Mouse (Mus musculus) small intestine, adult 2 months (tissue): Measurements from ENCODE around the gene Arhgef18. TPM values are rescaled to one million over a fixed set of nuclear protein-coding genes. Genes with fewer than 3 reads are reported as not detected.

Experiments
- H3K27ac ChIP-seq: fragments of 200-500 bp; 2 replicates; pipeline ENCODE4 v1.5.1; 2012; ENCODE audit warnings: low read depth, low read length, control low read depth, inconsistent platforms; ENCODE audit not compliant: insufficient read depth
- H3K27me3 ChIP-seq: fragments of 200-500 bp; 2 replicates; pipeline ENCODE4 v1.6.1; 2012; ENCODE audit warnings: mild to moderate bottlenecking, moderate library complexity, low read length, inconsistent platforms; ENCODE audit not compliant: control insufficient read depth, insufficient read depth
- H3K36me3 ChIP-seq: fragments of 200-500 bp; 2 replicates; pipeline ENCODE4 v1.6.1; 2012; ENCODE audit warnings: mild to moderate bottlenecking, low read length, control low read depth, inconsistent platforms; ENCODE audit not compliant: control insufficient read depth, insufficient read depth
- H3K4me1 ChIP-seq: fragments of 200-500 bp; 2 replicates; pipeline ENCODE4 v1.6.1; 2012; ENCODE audit warnings: low read length, inconsistent platforms, mixed read lengths; ENCODE audit not compliant: control insufficient read depth, insufficient read depth, insufficient read length
- H3K4me3 ChIP-seq: fragments of 200-500 bp; 2 replicates; pipeline ENCODE4 v1.5.1; 2012; ENCODE audit warnings: low read depth, mild to moderate bottlenecking, control low read depth, inconsistent platforms, low read length, moderate library complexity
- CTCF ChIP-seq: fragments of 200-500 bp; IDR thresholded peaks from 2 replicates; pipeline ENCODE4 v1.5.1; 2012; ENCODE audit warnings: low read depth, mild to moderate bottlenecking, control low read depth, inconsistent platforms, low read length, moderate library complexity, mixed read lengths; ENCODE audit not compliant: insufficient replicate concordance, insufficient read length; ENCODE audit errors: extremely low read depth
- POLR2A ChIP-seq: fragments of 200-500 bp; IDR thresholded peaks from 2 replicates; pipeline ENCODE4 v1.6.1; 2012; ENCODE audit warnings: low read depth, mild to moderate bottlenecking, control low read depth, inconsistent platforms, low read length, moderate library complexity
- WGBS: fragments of 180-500 bp; shearing (Covaris S2); methylation state at CpG from one replicate; pipeline ENCODE4 v1.1.7; 2018; 5-methylcytosine and 5-hydroxymethylcytosine counted together
- polyA plus RNA-seq: library from polyadenylated mRNA; depleted of rRNA; stranded (reverse); fragments of >200 nt; gene quantifications from 2 replicates; pipeline ENCODE4 v1.2.3, GENCODE M21; 2012

Arhgef18 gene
- polyA plus RNA-seq, 1 experiment = 43.1 TPM

DNA sequence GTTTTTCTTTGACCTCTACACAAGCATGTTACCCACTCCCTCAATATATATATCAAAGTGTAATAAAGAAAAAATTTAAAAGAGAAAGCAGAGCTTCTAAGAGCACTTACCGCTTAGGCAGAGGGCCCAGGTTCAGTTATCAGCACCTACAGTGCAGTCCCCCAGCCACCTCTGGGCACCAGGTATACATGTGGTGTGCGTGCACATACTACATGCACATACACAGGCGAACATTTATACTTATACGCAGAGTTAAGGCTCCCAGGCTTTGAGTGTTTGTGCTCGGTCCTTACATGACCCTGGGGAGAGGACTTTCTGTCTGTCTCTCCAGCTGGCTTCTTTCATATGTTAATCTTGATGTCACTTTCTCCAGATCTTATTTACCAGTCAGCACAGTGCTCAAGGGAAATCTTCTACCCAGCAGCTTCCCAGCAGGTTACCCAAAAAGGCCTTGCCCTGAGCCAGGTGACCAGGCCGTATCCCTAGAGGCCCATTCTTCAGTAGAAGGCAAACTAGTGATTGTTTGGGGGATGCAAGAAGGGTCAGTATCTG is 21.9 kb downstream of the Arhgef18 start:
- no peak overlapping the region for H3K27ac ChIP-seq
- H3K4me1 ChIP-seq = peaks cover 26% of the 10 kb centered on the region
- TF ChIP-seq CTCF (no peak), POLR2A (no peak)
- no peaks in the 10 kb centered on the region for H3K27me3 ChIP-seq
- WGBS = 90% methylated on average over 6 of the region's 6 CpGs
- peaks cover 1% of the 10 kb centered on the region; the same call in 1 of the 2 replicates for H3K36me3 ChIP-seq
- no peak overlapping the region for H3K4me3 ChIP-seq

DNA sequence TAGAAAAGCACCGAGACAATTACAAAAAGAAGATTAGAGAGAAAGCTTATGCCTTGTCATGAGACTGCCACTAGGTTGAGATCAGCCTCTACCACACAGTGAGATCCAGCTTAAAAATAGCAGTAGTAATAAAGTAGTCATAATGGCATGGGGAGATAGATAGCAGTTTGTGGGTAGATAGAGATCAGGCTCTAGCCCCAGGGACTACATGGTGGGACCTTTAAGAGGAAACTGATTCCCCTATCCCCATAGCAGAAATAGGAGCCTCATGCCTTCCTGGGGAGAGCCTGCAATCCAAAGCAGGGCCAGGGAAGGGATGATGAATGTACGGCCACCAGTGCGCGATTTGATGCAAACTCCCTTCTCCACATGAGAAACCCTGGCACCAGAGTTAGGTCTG is 22.5 kb downstream of the Arhgef18 start:
- no peak overlapping the region for H3K27ac ChIP-seq
- TF ChIP-seq POLR2A = no peak
- TF ChIP-seq CTCF = no peak
- 91% methylated on average over 4 of the region's 4 CpGs for WGBS
- H3K4me1 ChIP-seq = peaks cover 26% of the 10 kb centered on the region
- H3K27me3 ChIP-seq = no peaks in the 10 kb centered on the region
- no peak overlapping the region for H3K4me3 ChIP-seq
- peaks cover 3% of the 10 kb centered on the region for H3K36me3 ChIP-seq

DNA sequence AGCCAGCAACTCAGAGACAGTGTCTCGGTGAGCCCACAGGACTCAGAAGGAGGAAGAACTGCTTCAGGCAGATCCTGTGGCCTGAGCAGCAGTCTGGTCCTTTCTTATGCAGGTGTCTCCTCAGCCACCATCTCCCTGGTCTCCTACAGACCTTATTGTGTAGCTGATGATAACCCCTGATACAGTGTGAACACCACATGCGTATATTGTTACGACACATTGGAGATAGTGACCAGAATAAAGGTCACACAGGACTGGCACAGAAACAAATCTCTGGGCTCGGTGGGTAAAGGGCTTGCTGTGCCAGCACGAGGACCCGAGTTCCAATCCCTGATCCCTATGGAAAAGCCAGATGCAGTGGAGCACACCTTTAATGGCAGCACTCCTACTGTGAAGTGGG is 22.9 kb downstream of the Arhgef18 start:
- no peak overlapping the region for H3K27ac ChIP-seq
- no peaks in the 10 kb centered on the region for H3K27me3 ChIP-seq
- peaks cover 4% of the 10 kb centered on the region for H3K36me3 ChIP-seq
- WGBS = 66% methylated on average over 6 of the region's 6 CpGs
- peaks cover 26% of the 10 kb centered on the region for H3K4me1 ChIP-seq
- TF ChIP-seq CTCF (no peak), POLR2A (no peak)
- no peak overlapping the region for H3K4me3 ChIP-seq

DNA sequence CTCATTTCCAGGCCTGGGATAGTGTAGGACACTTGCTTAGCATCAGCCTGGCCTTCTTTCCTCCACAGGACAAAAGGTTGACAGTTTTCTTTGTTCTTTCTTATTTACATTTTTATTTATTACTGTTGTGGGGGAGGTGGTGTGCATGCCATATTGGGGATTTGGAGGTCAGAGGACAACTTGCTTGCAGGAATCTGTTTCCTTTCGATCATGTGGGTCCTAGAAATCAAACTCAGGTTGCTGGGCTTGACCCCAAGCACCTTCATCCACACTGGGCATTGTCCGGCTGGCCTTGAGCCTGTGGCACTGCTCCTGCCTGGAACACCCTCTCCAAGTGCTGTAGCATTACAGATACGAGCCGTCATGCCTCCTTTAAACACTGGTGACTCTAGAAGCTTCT is 24.0 kb downstream of the Arhgef18 start:
- H3K4me3 ChIP-seq = no peak overlapping the region
- no peaks in the 10 kb centered on the region for H3K27me3 ChIP-seq
- H3K27ac ChIP-seq = no peak overlapping the region
- no peak for TF ChIP-seq CTCF
- no peak for TF ChIP-seq POLR2A
- H3K4me1 ChIP-seq = peaks cover 18% of the 10 kb centered on the region; the same call in 1 of the 2 replicates
- WGBS = 66% methylated on average over 4 of the region's 4 CpGs
- H3K36me3 ChIP-seq = peaks cover 4% of the 10 kb centered on the region

DNA sequence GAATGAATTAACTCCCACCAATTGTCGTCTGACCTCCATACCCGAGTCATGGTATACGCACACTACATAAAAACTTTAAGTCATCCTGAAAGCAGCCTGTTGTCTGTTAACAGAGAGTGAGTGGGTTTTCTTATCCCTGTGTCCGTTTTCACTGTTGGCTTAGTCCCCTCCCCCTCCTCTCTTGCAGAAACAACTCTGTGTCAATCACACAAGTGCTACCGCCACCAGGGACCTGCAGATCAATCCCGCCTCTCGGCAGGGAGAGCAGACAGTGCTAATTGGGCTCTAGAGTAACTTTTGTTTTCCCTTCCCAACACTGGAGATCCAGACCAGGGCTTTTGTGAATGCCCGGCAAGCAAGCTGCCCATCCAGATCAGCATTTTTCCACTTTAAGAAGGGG is 24.6 kb downstream of the Arhgef18 start:
- no peak overlapping the region for H3K27ac ChIP-seq
- TF ChIP-seq CTCF = no peak
- TF ChIP-seq POLR2A = no peak
- peaks cover 4% of the 10 kb centered on the region for H3K36me3 ChIP-seq
- H3K4me3 ChIP-seq = no peak overlapping the region
- peaks cover 12% of the 10 kb centered on the region; the same call in 1 of the 2 replicates for H3K4me1 ChIP-seq
- H3K27me3 ChIP-seq = no peaks in the 10 kb centered on the region
- WGBS = 56% methylated on average over 8 of the region's 8 CpGs

DNA sequence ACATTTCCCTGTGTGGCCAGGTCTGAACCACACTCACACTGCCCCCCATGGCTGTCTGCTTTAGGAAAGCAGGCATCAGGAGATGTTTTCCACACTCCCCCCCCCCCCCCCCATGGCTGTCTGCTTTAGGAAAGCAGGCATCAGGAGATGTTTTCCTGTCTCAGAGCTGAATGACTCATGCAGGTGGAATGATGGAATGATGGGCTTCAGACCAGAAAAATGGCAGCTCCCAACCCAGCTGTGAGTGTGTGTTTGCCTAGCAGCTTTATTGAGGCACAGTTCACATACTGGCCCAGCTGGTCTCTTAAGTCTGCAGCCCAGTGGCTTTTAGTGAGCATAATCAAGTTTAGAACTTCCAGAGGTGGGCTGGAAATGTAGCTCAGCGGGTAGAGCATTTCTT is 25.3 kb downstream of the Arhgef18 start:
- Histone ChIP-seq H3K4me3 (no peak overlapping the region), H3K36me3 (peaks cover 4% of the 10 kb centered on the region), H3K27ac (no peak overlapping the region), H3K27me3 (no peaks in the 10 kb centered on the region), H3K4me1 (peaks cover 10% of the 10 kb centered on the region; the same call in 1 of the 2 replicates)
- TF ChIP-seq CTCF = no peak
- no peak for TF ChIP-seq POLR2A
- WGBS = 79% methylated on average over 1 of the region's 1 CpGs

DNA sequence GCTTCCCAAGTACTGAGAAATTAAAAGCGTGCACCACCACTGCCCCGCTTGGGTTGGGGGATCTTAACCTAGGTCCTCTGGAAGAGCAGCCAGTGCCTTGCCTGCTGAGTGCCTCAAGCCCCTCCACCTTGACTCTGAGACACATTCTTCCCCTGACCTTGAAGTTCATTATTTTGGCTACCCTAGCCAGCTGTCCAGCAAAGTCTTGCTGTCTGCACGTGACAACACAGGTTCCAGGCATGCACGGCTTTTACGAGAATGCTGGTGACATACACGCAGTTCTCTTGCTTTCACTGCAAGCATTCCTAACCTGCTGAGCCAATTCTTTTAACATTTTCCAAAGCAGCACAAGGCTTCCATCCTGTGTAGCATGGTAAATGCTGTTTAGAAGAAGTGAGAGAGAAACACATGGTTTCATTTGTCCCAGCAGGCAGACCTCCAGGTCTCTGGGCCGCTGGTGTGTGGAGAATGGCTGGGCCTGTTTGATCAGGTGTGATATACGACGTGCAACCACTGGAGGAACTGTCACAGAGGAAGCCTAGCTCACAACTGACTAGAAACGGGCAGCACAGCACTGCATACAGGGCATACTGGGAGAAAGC is 27.4 kb downstream of the Arhgef18 start:
- 80% methylated on average over 10 of the region's 10 CpGs for whole genome bisulfite sequencing
- no peak overlapping the region for H3K4me3 ChIP-seq
- no peak for TF ChIP-seq POLR2A
- no peak for TF ChIP-seq CTCF

More for the DNA sequence above, 27.4 kb downstream of the Arhgef18 start:
- peaks cover 4% of the 10 kb centered on the region for H3K36me3 ChIP-seq
- H3K27me3 ChIP-seq = no peaks in the 10 kb centered on the region
- no peak overlapping the region for H3K27ac ChIP-seq
- peaks cover 10% of the 10 kb centered on the region; the same call in 1 of the 2 replicates for H3K4me1 ChIP-seq
